Mouse (Mus musculus) heart, postnatal 0 days (tissue): Measurements from ENCODE around the gene Hist1h2bh. TPM values are rescaled to one million over a fixed set of nuclear protein-coding genes. Genes with fewer than 3 reads are reported as not detected.
A peak's percentile ranks its signal among the peaks of the same experiment; 100 is the strongest.
"Not testable (repeated sequence)": the region's sequence is repeated elsewhere in the genome, so short reads cannot be mapped to it uniquely, and the experiment has no call there.

Experiments
- ATAC-seq: fragments of 200-750 bp; cut with Nextera tagmentation; 2 replicates; pipeline ENCODE4 v1.8.0; 2017; ENCODE audit warnings: low read depth, moderate number of reproducible peaks, moderate library complexity; ENCODE audit not compliant: insufficient read depth
- DNase-seq: peaks from one replicate; pipeline ENCODE4 v3.0.0-alpha.2; 2016; ENCODE audit warnings: low spot score
- H3K27ac ChIP-seq: fragments of 300-500 bp; sonication (generic); 2 replicates; pipeline ENCODE4 v1.5.1; 2014; ENCODE audit warnings: low read depth, mild to moderate bottlenecking
- H3K27me3 ChIP-seq: fragments of 300-500 bp; sonication (generic); 2 replicates; pipeline ENCODE4 v1.6.1; 2014; ENCODE audit warnings: low read length, mixed read lengths; ENCODE audit not compliant: control insufficient read depth, insufficient read depth
- H3K36me3 ChIP-seq: fragments of 300-500 bp; sonication (generic); replicated peaks from 2 replicates; pipeline ENCODE4 v1.6.1; 2014; ENCODE audit warnings: low read length, mixed read lengths; ENCODE audit not compliant: control insufficient read depth, insufficient read depth
- H3K4me1 ChIP-seq: fragments of 300-500 bp; sonication (generic); 2 replicates; pipeline ENCODE4 v1.6.1; 2014; ENCODE audit warnings: antibody characterized with exemption; ENCODE audit not compliant: control insufficient read depth, insufficient read depth
- H3K4me2 ChIP-seq: fragments of 300-500 bp; sonication (generic); 2 replicates; pipeline ENCODE4 v1.6.1; 2014; ENCODE audit warnings: low read depth, mild to moderate bottlenecking, low read length, moderate library complexity
- H3K4me3 ChIP-seq: fragments of 300-500 bp; sonication (generic); 2 replicates; pipeline ENCODE4 v1.5.1; 2014; ENCODE audit warnings: low read depth, low read length
- H3K9ac ChIP-seq: fragments of 300-500 bp; sonication (generic); replicated peaks from 2 replicates; pipeline ENCODE4 v1.6.1; 2014; ENCODE audit warnings: low read depth, low read length, mixed read lengths
- H3K9me3 ChIP-seq: fragments of 300-500 bp; sonication (generic); replicated peaks from 2 replicates; pipeline ENCODE4 v1.6.1; 2016; ENCODE audit warnings: low read length; ENCODE audit not compliant: control insufficient read depth
- CTCF ChIP-seq: IDR thresholded peaks from 2 replicates; pipeline ENCODE4 v1.5.1; 2016; ENCODE audit warnings: antibody characterized with exemption, control low read depth, low read depth
- EP300 ChIP-seq: IDR thresholded peaks from 2 replicates; pipeline ENCODE4 v1.6.1; 2016; ENCODE audit warnings: antibody characterized with exemption, low read depth
- WGBS: fragments of 180-500 bp; shearing (Covaris S2); extraction: QIAGEN DNeasy Blood & Tissue Kit; methylation state at CpG from one replicate; pipeline ENCODE4 v1.1.7; 2014; 5-methylcytosine and 5-hydroxymethylcytosine counted together
- polyA plus RNA-seq: library from polyadenylated mRNA; unstranded; fragments of >200 nt; fragmentation: Nextera tagmentation; extraction: Ambion mirVana; gene quantifications from 2 replicates; pipeline ENCODE4 v1.2.1, GENCODE M21; 2015
- total RNA-seq: library from RNA; depleted of rRNA; stranded (reverse); fragments of >200 nt; gene quantifications from 2 replicates; pipeline ENCODE4 v1.2.3, GENCODE M21; 2014; ENCODE audit warnings: low replicate concordance

Gene Hist1h2bh
- total and polyA plus RNA-seq, 2 experiments from 2014 or later, result 0.31 to 82.5 TPM

DNA sequence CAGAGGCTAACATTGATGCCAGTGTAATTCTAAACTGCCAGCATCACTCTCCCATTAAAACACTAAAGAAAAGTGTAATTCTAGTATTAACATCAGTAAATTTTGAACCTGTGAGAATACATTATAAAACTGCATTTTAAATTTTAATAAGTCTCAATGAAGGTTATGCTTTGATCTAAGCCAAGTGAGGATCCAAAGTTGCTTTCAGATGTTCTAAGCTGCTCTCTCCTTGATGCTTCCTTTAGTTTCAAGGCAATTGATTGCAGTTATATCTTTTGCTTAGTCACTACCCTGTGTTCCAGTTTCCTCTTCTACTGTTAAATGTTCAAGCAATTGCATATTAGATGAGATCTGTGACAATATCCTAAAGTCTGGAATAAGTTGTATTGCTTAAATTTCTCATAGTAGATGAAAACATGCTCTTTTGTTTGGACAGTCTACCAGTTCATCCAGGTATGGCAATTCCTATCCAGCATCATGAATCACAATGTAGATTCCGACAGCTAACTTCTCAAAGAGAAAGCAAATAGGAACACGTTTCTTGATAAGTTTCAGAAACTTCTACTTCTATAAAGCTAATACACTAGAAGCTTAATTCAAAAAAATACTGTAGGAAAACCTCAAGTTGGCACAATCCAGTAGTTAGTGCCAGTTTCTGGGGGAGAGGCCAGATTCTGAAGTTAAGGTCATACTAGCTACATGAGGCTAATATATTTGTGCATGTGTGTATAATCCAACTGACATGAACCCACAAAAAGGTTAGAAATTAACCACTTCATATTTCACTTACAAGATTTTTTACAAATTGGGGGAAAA, 29.2 kb upstream of the Hist1h2bh start:
- WGBS, result 45% methylated on average over 2 of the region's 2 CpGs
- peak overlapping the region; percentile 51 for H3K4me3 ChIP-seq
- H3K4me1 ChIP-seq, result peaks cover 16% of the 10 kb centered on the region; the same call in 1 of the 2 replicates
- DNase-seq (no peak), ATAC-seq (no peak)
- no peaks in the 10 kb centered on the region for H3K27me3 ChIP-seq
- peak overlapping the region; percentile 69; the same call in 1 of the 2 replicates for H3K9ac ChIP-seq
- H3K36me3 ChIP-seq, result no peaks in the 10 kb centered on the region
- H3K4me2 ChIP-seq, result peak overlapping the region; percentile 62
- TF ChIP-seq EP300 (no peak), CTCF (no peak)
- H3K9me3 ChIP-seq, result no peaks in the 10 kb centered on the region
- peak overlapping the region; percentile 97 for H3K27ac ChIP-seq

DNA sequence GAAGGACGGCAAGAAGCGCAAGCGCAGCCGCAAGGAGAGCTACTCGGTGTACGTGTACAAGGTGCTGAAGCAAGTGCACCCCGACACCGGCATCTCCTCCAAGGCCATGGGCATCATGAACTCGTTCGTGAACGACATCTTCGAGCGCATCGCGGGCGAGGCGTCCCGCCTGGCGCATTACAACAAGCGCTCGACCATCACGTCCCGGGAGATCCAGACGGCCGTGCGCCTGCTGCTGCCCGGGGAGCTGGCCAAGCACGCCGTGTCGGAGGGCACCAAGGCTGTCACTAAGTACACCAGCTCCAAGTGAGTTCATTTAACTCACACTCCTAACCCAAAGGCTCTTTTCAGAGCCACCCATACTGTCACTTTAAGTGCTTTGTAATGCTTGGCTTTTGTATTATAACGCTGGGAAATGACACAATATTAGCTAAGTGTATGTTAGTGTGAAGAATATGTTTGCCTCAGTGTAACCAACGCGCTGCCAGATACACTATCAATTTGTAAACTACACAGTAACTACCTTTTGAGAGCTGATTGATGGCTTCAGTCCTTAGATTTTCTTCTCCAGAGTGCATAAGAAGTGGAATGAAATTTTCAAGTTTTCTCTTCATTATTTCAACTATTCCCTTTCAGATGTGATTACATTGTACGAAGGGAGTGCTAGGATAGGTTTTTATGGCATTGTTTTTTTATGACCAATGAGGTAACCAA, 28.5 kb upstream of the Hist1h2bh start:
- H3K4me1 ChIP-seq, result peaks cover 16% of the 10 kb centered on the region; the same call in 1 of the 2 replicates
- peak overlapping the region; percentile 97 for H3K27ac ChIP-seq
- H3K4me3 ChIP-seq, result peak overlapping the region; percentile 51
- peak overlapping the region; percentile 69 for H3K9ac ChIP-seq
- peak overlapping the region; percentile 62 for H3K4me2 ChIP-seq
- 0 out of 2 replicates have a peak, but pooled peaks have one; percentile 1 for ATAC-seq
- 1% methylated on average over 13 of the region's 34 CpGs for WGBS
- DNase-seq, H3K36me3 ChIP-seq, H3K9me3 ChIP-seq, H3K27me3 ChIP-seq: not testable (repeated sequence)

DNA sequence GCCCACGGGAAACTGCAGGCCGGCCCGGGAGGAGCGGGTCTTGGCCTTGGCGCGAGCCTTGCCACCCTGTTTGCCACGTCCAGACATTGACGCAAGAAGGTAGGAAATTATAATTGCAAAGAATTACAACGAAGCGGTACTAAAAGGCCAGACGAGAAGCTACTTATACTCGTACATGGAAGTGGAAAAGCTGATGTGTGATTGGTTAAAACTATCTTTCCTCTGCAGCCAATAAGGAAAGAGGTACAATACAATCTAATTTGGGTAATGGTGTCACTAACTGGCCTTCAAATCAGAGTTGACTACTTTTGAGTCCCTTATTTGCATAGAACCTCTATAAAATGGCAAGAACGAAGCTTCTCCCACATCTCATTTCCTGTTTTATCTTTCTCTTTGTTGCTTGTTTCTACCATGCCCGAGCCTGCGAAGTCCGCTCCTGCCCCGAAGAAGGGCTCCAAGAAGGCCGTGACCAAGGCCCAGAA, 27.9 kb upstream of the Hist1h2bh start, which contains the start of the genes Hist1h2ae and Hist1h2bg:
TSS of gene Hist1h2ae (minus strand) at position 199 of the 482 bp plus-strand sequence.
TSS of gene Hist1h2bg (plus strand) at position 375 of the 482 bp plus-strand sequence.
- peak within 1 kb of the TSS; percentile 97 for H3K27ac ChIP-seq
- no peaks in the 10 kb centered on the region for H3K36me3 ChIP-seq
- H3K4me2 ChIP-seq, result peak within 1 kb of the TSS; percentile 62
- WGBS, result under 1% methylated on average over 18 of the region's 18 CpGs
- TF ChIP-seq EP300 (peak; percentile 74; the same call in 1 of the 2 replicates), CTCF (no peak)
- DNase-seq, result peak; percentile 99
- H3K27me3 ChIP-seq, result no peaks in the 10 kb centered on the region
- peaks cover 11% of the 10 kb centered on the region; the same call in 1 of the 2 replicates for H3K4me1 ChIP-seq
- peak within 1 kb of the TSS; percentile 69 for H3K9ac ChIP-seq
- ATAC-seq, result peak; percentile 87
- H3K9me3 ChIP-seq, result no peaks in the 10 kb centered on the region
- H3K4me3 ChIP-seq, result peak within 1 kb of the TSS; percentile 51

DNA sequence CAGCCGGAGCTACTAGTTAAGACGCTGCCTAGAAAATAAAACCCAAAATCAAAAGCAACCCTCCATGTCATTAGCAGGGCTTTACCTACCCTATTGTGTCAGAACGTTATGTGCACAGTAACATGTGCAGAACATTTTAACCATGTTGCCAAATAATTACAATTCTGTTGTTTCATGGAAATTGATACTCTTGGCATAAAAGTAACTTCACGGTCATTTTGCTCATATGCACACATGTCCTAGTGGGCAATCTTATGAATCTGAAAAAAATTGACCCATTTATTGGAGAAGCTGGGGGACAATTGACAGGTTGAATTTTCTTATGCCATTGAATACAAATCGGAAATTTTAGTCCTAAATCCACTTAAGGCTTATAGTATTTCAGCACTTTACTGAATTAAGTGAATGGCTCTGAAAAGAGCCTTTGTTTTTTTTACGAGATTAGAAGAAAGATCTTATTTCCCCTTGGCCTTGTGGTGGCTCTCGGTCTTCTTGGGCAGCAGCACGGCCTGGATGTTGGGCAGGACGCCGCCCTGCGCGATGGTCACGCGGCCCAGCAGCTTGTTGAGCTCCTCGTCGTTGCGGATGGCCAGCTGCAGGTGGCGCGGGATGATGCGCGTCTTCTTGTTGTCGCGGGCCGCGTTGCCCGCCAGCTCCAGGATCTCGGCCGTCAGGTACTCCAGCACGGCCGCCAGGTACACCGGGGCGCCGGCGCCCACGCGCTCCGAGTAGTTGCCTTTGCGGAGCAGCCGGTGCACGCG, 27.2 kb upstream of the Hist1h2bh start:
- H3K27me3 ChIP-seq, result not testable (repeated sequence)
- peak; percentile 36; the same call in 1 of the 2 replicates for ATAC-seq

DNA sequence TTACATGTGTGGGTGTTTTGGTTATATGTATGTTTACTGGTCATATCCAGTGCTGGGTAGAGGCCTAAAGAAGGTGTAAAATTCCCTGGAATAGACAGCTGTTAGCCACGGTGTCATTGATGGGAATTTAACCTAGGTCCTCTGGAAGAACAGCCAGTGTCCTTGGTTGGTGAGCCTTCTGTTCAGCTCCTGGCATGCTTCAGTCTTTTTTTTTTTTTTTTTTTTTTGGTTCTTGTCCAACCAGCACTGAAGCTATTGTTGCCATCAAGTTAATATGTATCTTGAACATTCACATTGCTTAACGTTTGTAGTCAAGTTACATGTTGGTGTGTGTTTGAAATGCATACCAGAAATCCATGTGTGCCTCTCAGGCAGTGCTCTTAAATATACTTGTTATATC, 21.3 kb upstream of the Hist1h2bh start:
- Histone ChIP-seq H3K9me3 (no peaks in the 10 kb centered on the region), H3K4me1 (no peaks in the 10 kb centered on the region), H3K4me3 (no peak overlapping the region), H3K4me2 (no peak overlapping the region), H3K9ac (no peak overlapping the region), H3K27me3 (no peaks in the 10 kb centered on the region), H3K36me3 (no peaks in the 10 kb centered on the region), H3K27ac (no peak overlapping the region)
- TF ChIP-seq CTCF (no peak), EP300 (no peak)
- 86% methylated on average over 2 of the region's 2 CpGs for WGBS
- ATAC-seq (no peak), DNase-seq (no peak)

More for the DNA sequence above, 27.2 kb upstream of the Hist1h2bh start:
- H3K4me2 ChIP-seq, result peak overlapping the region; percentile 62
- peak overlapping the region; percentile 51 for H3K4me3 ChIP-seq
- peaks cover 11% of the 10 kb centered on the region; the same call in 1 of the 2 replicates for H3K4me1 ChIP-seq
- DNase-seq, H3K36me3 ChIP-seq, H3K9me3 ChIP-seq, H3K9ac ChIP-seq: not testable (repeated sequence)
- H3K27ac ChIP-seq, result peak overlapping the region; percentile 97
- 5% methylated on average over 21 of the region's 41 CpGs for WGBS
